Mouse (Mus musculus) MEL (cell line): ENCODE data around the gene Olfr113. TPM values are rescaled to one million over a fixed set of nuclear protein-coding genes. Genes with fewer than 3 reads are reported as not detected.

ENCODE experiments used
- DNase-seq: peaks from one replicate; pipeline ENCODE4 v3.0.0; 2011; ENCODE audit warnings: low read depth, low spot score
- H3K27ac ChIP-seq: 2 replicates; pipeline ENCODE4 v1.5.1; 2012; ENCODE audit warnings: low read depth, mild to moderate bottlenecking, control low read depth, low read length, moderate library complexity; ENCODE audit not compliant: control insufficient read depth
- H3K27me3 ChIP-seq, 2 experiments: fragments of 150-350 bp in 1 of 2; sonication (generic) in 1 of 2; 2 replicates each; pipeline ENCODE4 v1.6.1; 2012; ENCODE audit warnings: low read length in 2 of 2, mild to moderate bottlenecking in 2 of 2, improper control_type of control experiment in 1 of 2, moderate library complexity in 1 of 2; ENCODE audit not compliant: insufficient read depth in 2 of 2, control insufficient read depth in 1 of 2
- H3K36me3 ChIP-seq, 2 experiments: 2 replicates each; pipeline ENCODE4 v1.6.1; 2012 to 2014; ENCODE audit warnings: low read length in 2 of 2, improper control_type of control experiment in 1 of 2, inconsistent platforms in 1 of 2, mild to moderate bottlenecking in 1 of 2; ENCODE audit not compliant: insufficient read depth in 2 of 2, control insufficient read depth in 1 of 2
- H3K4me1 ChIP-seq, 2 experiments: fragments of 150-350 bp in 1 of 2; sonication (generic) in 1 of 2; 2 replicates each; pipeline ENCODE4 v1.6.1; 2012; ENCODE audit warnings: low read length in 2 of 2, improper control_type of control experiment in 1 of 2, mild to moderate bottlenecking in 1 of 2; ENCODE audit not compliant: insufficient read depth in 2 of 2, control insufficient read depth in 1 of 2
- H3K4me3 ChIP-seq, 2 experiments: fragments of 150-350 bp in 1 of 2; sonication (generic) in 1 of 2; 2 replicates each; pipeline ENCODE4 v1.5.1; 2012; ENCODE audit warnings: low read depth in 2 of 2, low read length in 2 of 2, mild to moderate bottlenecking in 2 of 2, moderate library complexity in 2 of 2, control low read depth in 1 of 2, improper control_type of control experiment in 1 of 2; ENCODE audit not compliant: control insufficient read depth in 1 of 2, insufficient read depth in 1 of 2
- H3K79me2 ChIP-seq: 2 replicates; pipeline ENCODE4 v1.6.1; 2012; ENCODE audit warnings: mild to moderate bottlenecking, low read length, moderate library complexity; ENCODE audit not compliant: control insufficient read depth, poor library complexity, insufficient read depth
- H3K9ac ChIP-seq: 2 replicates; pipeline ENCODE4 v1.6.1; 2012; ENCODE audit warnings: low read depth, mild to moderate bottlenecking, control low read depth, low read length, moderate library complexity; ENCODE audit not compliant: control insufficient read depth, poor library complexity, severe bottlenecking
- H3K9me3 ChIP-seq: fragments of 150-350 bp; sonication (generic); replicated peaks from 2 replicates; pipeline ENCODE4 v1.6.1; 2012; ENCODE audit warnings: mild to moderate bottlenecking, low read length, improper control_type of control experiment, moderate library complexity; ENCODE audit not compliant: insufficient read depth
- BHLHE40 ChIP-seq: IDR thresholded peaks from 2 replicates; pipeline ENCODE4 v1.6.1; 2012; ENCODE audit warnings: low read depth, mild to moderate bottlenecking, inconsistent platforms, low read length, improper control_type of control experiment, borderline replicate concordance
- CTCF ChIP-seq, 3 experiments: IDR thresholded peaks in 2 of 3; conservative IDR thresholded peaks in 1 of 3; 2 replicates each; pipeline ENCODE4 v1.5.1; 2011 to 2012; ENCODE audit warnings: low read length in 3 of 3, low read depth in 2 of 3, mild to moderate bottlenecking in 2 of 3, improper control_type of control experiment in 1 of 3, inconsistent platforms in 1 of 3, mixed read lengths in 1 of 3, moderate library complexity in 1 of 3; ENCODE audit not compliant: control insufficient read depth in 1 of 3, insufficient read depth in 1 of 3, poor library complexity in 1 of 3, severe bottlenecking in 1 of 3
- E2F4 ChIP-seq: IDR thresholded peaks from 2 replicates; pipeline ENCODE4 v1.6.1; 2011; ENCODE audit warnings: low read depth, low read length, improper control_type of control experiment, borderline replicate concordance
- ELF1 ChIP-seq: IDR thresholded peaks from 2 replicates; pipeline ENCODE4 v1.6.1; 2014; ENCODE audit warnings: low read depth, mild to moderate bottlenecking, inconsistent platforms, low read length, improper control_type of control experiment, moderate library complexity
- HCFC1 ChIP-seq: IDR thresholded peaks from 2 replicates; pipeline ENCODE4 v1.6.1; 2012; ENCODE audit warnings: low read depth, mild to moderate bottlenecking, inconsistent platforms, low read length, improper control_type of control experiment, moderate library complexity
- JUND ChIP-seq: IDR thresholded peaks from 2 replicates; pipeline ENCODE4 v1.6.1; 2011; ENCODE audit warnings: low read depth, mild to moderate bottlenecking, improper control_type of control experiment, low read length
- MAX ChIP-seq: IDR thresholded peaks from 2 replicates; pipeline ENCODE4 v1.6.1; 2011; ENCODE audit warnings: low read length, improper control_type of control experiment
- NRF1 ChIP-seq: IDR thresholded peaks from 2 replicates; pipeline ENCODE4 v1.6.1; 2014; ENCODE audit warnings: low read depth, mild to moderate bottlenecking, inconsistent platforms, low read length, improper control_type of control experiment, moderate library complexity; ENCODE audit not compliant: poor library complexity, insufficient read depth, severe bottlenecking
- RCOR1 ChIP-seq: IDR thresholded peaks from 2 replicates; pipeline ENCODE4 v1.6.1; 2012; ENCODE audit warnings: low read depth, mild to moderate bottlenecking, inconsistent platforms, low read length, improper control_type of control experiment
- SMC3 ChIP-seq: IDR thresholded peaks from 2 replicates; pipeline ENCODE4 v1.6.1; 2011; ENCODE audit warnings: low read depth, low read length, improper control_type of control experiment
- TAL1 ChIP-seq: IDR thresholded peaks from 2 replicates; pipeline ENCODE4 v1.6.1; 2012; ENCODE audit warnings: mild to moderate bottlenecking, inconsistent platforms, low read length, moderate library complexity, mixed read lengths
- UBTF ChIP-seq: IDR thresholded peaks from 2 replicates; pipeline ENCODE4 v1.6.1; 2012; ENCODE audit warnings: low read depth, mild to moderate bottlenecking, inconsistent platforms, low read length, improper control_type of control experiment, moderate library complexity, borderline replicate concordance; ENCODE audit not compliant: insufficient read depth
- USF2 ChIP-seq, 2 experiments: IDR thresholded peaks; 2 replicates each; pipeline ENCODE4 v1.6.1; 2011 to 2012; ENCODE audit warnings: improper control_type of control experiment in 2 of 2, low read length in 2 of 2, borderline replicate concordance in 1 of 2, inconsistent platforms in 1 of 2, low read depth in 1 of 2, mild to moderate bottlenecking in 1 of 2; ENCODE audit not compliant: insufficient read depth in 1 of 2
- ZNF384 ChIP-seq: IDR thresholded peaks from 2 replicates; pipeline ENCODE4 v1.6.1; 2012; ENCODE audit warnings: low read depth, mild to moderate bottlenecking, inconsistent platforms, low read length, improper control_type of control experiment
- polyA plus RNA-seq, 2 experiments: library from polyadenylated mRNA; stranded (reverse) in 1 of 2; unstranded in 1 of 2; fragments of >175 nt in 1 of 2; fragments of >200 nt in 1 of 2; gene quantifications; 2 replicates each; pipeline versions ENCODE4 v1.2.1 to v1.2.4; 2012; ENCODE audit warnings: low replicate concordance in 2 of 2, low read depth in 1 of 2; ENCODE audit not compliant: insufficient read length in 2 of 2, insufficient read depth in 1 of 2, missing spikeins in 1 of 2
- total RNA-seq: library from RNA; depleted of rRNA; stranded (reverse); fragments of 300-350 nt; gene quantifications from 2 replicates; pipeline ENCODE4 v1.2.3, GENCODE M21; 2012

The Olfr113 gene
- total and polyA plus RNA-seq, 3 experiments, result not detected

DNA sequence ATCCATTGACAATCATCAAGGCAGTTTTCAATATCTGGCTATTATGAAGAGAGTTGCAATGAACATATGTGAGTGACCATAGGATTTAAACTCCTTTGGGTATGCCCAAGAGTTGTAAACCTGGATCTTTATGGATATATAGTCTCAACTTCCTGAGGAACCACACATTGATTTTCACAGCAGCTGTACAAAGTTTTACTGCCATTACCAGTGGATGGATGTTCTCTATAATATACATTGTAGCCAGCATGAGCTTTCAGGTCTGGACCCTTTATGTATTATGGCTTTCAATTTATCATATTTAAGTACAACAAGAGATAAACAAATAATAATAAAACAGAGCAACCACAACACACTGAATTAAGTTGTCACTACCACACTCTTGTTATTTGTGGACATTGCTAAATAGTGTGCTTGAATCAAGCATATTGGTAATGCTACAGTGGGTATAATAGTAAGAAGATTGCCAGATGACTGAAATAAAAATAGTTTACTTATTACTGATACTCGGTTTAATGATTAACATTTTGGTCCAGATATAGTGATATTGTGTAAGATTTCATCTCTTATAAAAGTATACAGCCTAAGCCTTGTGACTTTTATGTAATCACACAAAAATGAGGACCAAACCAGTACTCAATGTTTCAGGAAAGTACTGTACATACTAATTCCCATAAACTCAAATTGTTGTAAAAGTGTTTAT lies 18.4 kb downstream of the Olfr113 start:
- H3K9me3 ChIP-seq, result no peaks in the 10 kb centered on the region
- TF ChIP-seq MAX, result no peak
- no peak for DNase-seq
- H3K9ac ChIP-seq, result no peak overlapping the region
- H3K4me1 ChIP-seq, result no peaks in the 10 kb centered on the region
- no peaks in the 10 kb centered on the region for H3K79me2 ChIP-seq
- H3K36me3 ChIP-seq, result no peaks in the 10 kb centered on the region
- H3K27me3 ChIP-seq, result no peaks in the 10 kb centered on the region
- no peak overlapping the region for H3K27ac ChIP-seq
- H3K4me3 ChIP-seq, result no peak overlapping the region

GRCm38 (mm10) chr17:37543800-37544435 lies 33.5 kb downstream of the Olfr113 start:
- no peak overlapping the region for H3K4me3 ChIP-seq
- H3K9me3 ChIP-seq, result no peaks in the 10 kb centered on the region
- no peaks in the 10 kb centered on the region for H3K79me2 ChIP-seq
- H3K4me1 ChIP-seq, result peaks cover 0 to 1% of the 10 kb centered on the region in 2 experiments; a peak in 1 of 4 replicates
- no peak for TF ChIP-seq USF2 (IDR thresholded peaks at IDR 0.05; ENCODE audit: borderline replicate concordance in 1 of 2, insufficient read depth in 1 of 2, low read depth in 1 of 2, low read length in 2 of 2)
- TF ChIP-seq HCFC1, result no peak
- no peak for TF ChIP-seq SMC3
- no peak for TF ChIP-seq E2F4
- no peak for TF ChIP-seq BHLHE40
- no peak for TF ChIP-seq UBTF
- no peak for TF ChIP-seq ZNF384
- no peak for TF ChIP-seq ELF1
- no peak for TF ChIP-seq RCOR1
- no peak for TF ChIP-seq CTCF (IDR thresholded peaks at IDR 0.05 in 2 of 3, conservative IDR thresholded peaks at IDR 0.05 in 1 of 3; ENCODE audit: control insufficient read depth in 1 of 3, insufficient read depth in 1 of 3, low read depth in 2 of 3, low read length in 3 of 3, poor library complexity in 1 of 3, severe bottlenecking in 1 of 3)
- TF ChIP-seq TAL1, result no peak
- TF ChIP-seq NRF1, result no peak
- no peak for TF ChIP-seq JUND
- H3K27me3 ChIP-seq, result no peaks in the 10 kb centered on the region
- no peak overlapping the region for H3K27ac ChIP-seq
- peaks cover 0 to 3% of the 10 kb centered on the region in 2 experiments; a peak in 1 of 4 replicates for H3K36me3 ChIP-seq
- DNase-seq, result no peak
- H3K9ac ChIP-seq, result no peak overlapping the region
